Mouse (Mus musculus) hindbrain, embryonic 11.5 days (tissue): ENCODE measurements around the gene Gm1673. TPM values are rescaled to one million over a fixed set of nuclear protein-coding genes. Genes with fewer than 3 reads are reported as not detected.
"Not testable (repeated sequence)": the region's sequence is repeated elsewhere in the genome, so short reads cannot be mapped to it uniquely, and the experiment has no call there.

Experiments
- ATAC-seq: fragments of 200-750 bp; cut with Nextera tagmentation; 2 replicates; pipeline ENCODE4 v1.8.0; 2017; ENCODE audit warnings: mild to moderate bottlenecking, moderate TSS enrichment, moderate library complexity; ENCODE audit not compliant: low FRiP score
- DNase-seq: peaks from one replicate; pipeline ENCODE4 v3.0.0-alpha.2; 2015; ENCODE audit warnings: low spot score
- H3K27ac ChIP-seq: fragments of 300-500 bp; sonication (generic); 2 replicates; pipeline ENCODE4 v1.5.1; 2014; ENCODE audit warnings: mild to moderate bottlenecking, low read depth, low read length
- H3K27me3 ChIP-seq: fragments of 300-500 bp; sonication (generic); 2 replicates; pipeline ENCODE4 v1.6.1; 2014; ENCODE audit warnings: mild to moderate bottlenecking, low read length, moderate library complexity, mixed read lengths; ENCODE audit not compliant: control insufficient read depth, insufficient read depth
- H3K36me3 ChIP-seq: fragments of 300-500 bp; sonication (generic); 2 replicates; pipeline ENCODE4 v1.6.1; 2014; ENCODE audit warnings: mild to moderate bottlenecking, low read length, moderate library complexity, mixed read lengths; ENCODE audit not compliant: control insufficient read depth, insufficient read depth
- H3K4me1 ChIP-seq: fragments of 300-500 bp; sonication (generic); replicated peaks from 2 replicates; pipeline ENCODE4 v1.6.1; 2014; ENCODE audit warnings: low read length, mixed read lengths; ENCODE audit not compliant: control insufficient read depth, insufficient read depth
- H3K4me2 ChIP-seq: fragments of 300-500 bp; sonication (generic); replicated peaks from 2 replicates; pipeline ENCODE4 v1.6.1; 2014; ENCODE audit warnings: mild to moderate bottlenecking, low read depth, low read length
- H3K4me3 ChIP-seq: fragments of 300-500 bp; sonication (generic); 2 replicates; pipeline ENCODE4 v1.5.1; 2014; ENCODE audit warnings: low read depth, low read length
- H3K9ac ChIP-seq: fragments of 300-500 bp; sonication (generic); 2 replicates; pipeline ENCODE4 v1.6.1; 2014; ENCODE audit warnings: low read depth, low read length
- H3K9me3 ChIP-seq: fragments of 300-500 bp; sonication (generic); 2 replicates; pipeline ENCODE4 v1.6.1; 2016; ENCODE audit warnings: low read length; ENCODE audit not compliant: control insufficient read depth
- WGBS: fragments of 180-500 bp; shearing (Covaris S2); extraction: QIAGEN DNeasy Blood & Tissue Kit; methylation state at CpG from one replicate; pipeline ENCODE4 v1.1.7; 2014; 5-methylcytosine and 5-hydroxymethylcytosine counted together
- polyA plus RNA-seq: library from polyadenylated mRNA; unstranded; fragments of >200 nt; fragmentation: Nextera tagmentation; extraction: Ambion mirVana; gene quantifications from 2 replicates; pipeline ENCODE4 v1.2.1, GENCODE M21; 2014

Gene Gm1673
- polyA plus RNA-seq = 236 and 250 TPM in 2 replicates

DNA sequence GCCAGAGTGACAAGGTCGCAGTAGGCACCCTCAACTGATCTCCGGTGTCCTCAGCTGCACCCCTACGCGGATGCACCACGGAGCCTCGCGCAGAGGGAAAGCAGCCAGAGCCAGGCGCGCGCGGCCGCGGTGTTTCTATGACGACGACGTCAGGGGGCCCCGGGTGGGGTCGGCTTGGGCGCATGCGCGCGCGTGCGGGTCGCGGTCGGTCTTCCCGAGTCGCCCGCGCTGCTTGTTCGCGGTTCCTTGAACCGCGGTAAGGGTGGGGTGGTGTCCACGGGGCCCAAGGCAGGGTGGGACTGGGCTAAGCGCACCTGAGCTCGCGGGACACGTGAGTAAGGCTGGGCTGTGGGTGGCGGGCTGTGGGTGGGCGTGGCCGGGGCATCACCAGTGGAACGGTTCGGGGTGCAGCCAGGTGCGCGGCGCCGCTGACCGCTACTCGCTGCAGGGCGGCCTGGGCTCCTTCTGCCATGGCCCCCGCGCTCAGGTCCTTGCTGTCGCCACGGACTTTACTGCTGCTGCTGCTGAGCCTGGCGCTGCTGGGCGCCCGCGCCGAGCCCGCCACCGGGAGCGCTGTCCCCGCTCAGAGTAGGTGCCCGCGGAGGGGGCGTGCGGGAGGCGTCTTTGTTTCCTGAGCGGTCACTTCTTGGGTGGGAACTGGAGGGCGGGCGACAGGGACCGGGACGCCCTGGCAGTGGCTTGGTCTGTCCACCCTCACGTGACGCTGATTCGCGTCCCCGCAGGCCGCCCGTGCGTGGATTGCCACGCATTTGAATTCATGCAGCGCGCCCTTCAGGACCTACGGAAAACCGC, at the start of gene Gm1673:
TSS of gene Gm1673 (plus strand) at position 125 of the 813 bp plus-strand sequence.
- no peaks in the 10 kb centered on the region for H3K27me3 ChIP-seq
- peak within 1 kb of the TSS; percentile 91 for H3K27ac ChIP-seq
- WGBS = under 1% methylated on average over 82 of the region's 88 CpGs
- no peaks in the 10 kb centered on the region for H3K9me3 ChIP-seq
- peak; percentile 92 for ATAC-seq
- H3K4me1 ChIP-seq = peaks cover 3% of the 10 kb centered on the region
- H3K9ac ChIP-seq = peak within 1 kb of the TSS; percentile 92
- peak; percentile 95 for DNase-seq
- H3K4me2 ChIP-seq = peak within 1 kb of the TSS; percentile 91
- no peaks in the 10 kb centered on the region for H3K36me3 ChIP-seq
- H3K4me3 ChIP-seq = peak within 1 kb of the TSS; percentile 93

DNA sequence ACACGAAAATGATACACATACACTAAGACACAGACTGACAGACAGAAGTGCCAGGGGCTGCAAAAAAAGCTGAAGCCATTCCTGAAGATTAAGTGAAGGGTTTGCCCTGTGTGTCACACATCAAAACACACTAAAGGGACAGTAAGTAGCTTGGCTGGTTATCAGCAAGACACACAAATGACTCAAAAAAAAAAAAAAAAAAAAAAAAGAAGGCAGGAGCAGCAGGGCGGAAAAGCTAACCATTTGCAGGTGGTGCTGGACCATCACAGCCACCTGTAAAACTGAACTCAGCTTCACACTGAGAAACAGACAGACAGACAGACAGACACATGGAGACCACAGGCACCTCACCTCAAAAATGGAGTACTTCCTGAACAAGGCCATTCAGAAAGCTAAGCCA, 49.2 kb upstream of the Gm1673 start:
- no peak overlapping the region for H3K27ac ChIP-seq
- H3K4me2 ChIP-seq = no peak overlapping the region
- ATAC-seq (no peak), DNase-seq (no peak)
- no peaks in the 10 kb centered on the region for H3K9me3 ChIP-seq
- 91% methylated on average over 2 of the region's 2 CpGs for whole genome bisulfite sequencing
- H3K9ac ChIP-seq = no peak overlapping the region
- no peaks in the 10 kb centered on the region for H3K27me3 ChIP-seq
- H3K4me1 ChIP-seq = 0 out of 2 replicates have a peak, but pooled peaks cover 2% of the 10 kb centered on the region
- H3K36me3 ChIP-seq = peaks cover 4% of the 10 kb centered on the region; the same call in 1 of the 2 replicates
- H3K4me3 ChIP-seq = no peak overlapping the region

DNA sequence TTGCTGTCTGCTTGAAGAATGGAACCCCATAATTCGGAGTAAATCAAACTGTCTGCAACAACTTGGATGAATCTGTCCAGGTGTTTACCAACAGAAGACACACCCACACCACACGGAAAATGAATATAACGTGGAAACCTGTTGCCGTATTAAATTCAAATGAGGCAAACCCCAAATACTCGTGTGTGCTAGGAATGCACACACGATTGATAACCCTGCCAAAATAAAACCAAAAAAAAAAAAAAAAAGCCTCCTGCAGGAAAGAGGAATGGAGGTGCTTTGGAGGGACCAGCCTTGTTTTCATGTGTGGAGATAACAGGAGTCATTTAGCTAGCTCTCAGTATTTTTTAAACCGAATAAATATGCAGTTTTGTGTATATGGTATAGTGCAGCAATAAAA, 48.4 kb upstream of the Gm1673 start:
- 87% methylated on average over 7 of the region's 7 CpGs for WGBS

DNA sequence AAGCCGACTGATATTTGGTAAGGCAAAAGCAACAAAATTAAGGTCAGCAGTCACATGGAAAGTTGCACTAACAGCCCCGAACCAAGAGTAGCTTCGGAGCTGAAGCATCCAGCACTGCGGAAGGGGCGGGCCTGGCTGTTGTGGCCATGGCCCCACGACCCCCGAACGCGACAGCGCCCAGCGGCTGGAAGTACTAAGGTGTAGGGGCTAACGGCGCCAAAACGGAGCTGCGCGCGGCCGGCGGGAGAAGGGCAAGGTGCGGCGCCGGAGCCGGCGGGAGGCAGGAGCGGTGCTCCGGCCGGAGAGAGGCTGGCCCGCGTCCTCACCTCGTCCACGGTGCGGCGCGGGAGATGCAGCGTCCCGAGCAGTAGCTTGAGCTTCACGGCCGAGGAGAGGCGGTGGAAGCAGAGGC, 47.5 kb upstream of the Gm1673 start:
- DNase-seq = no peak
- no peaks in the 10 kb centered on the region for H3K36me3 ChIP-seq
- peak overlapping the region; percentile 65 for H3K9ac ChIP-seq
- peak overlapping the region; percentile 82 for H3K27ac ChIP-seq
- no peaks in the 10 kb centered on the region for H3K27me3 ChIP-seq
- 0 out of 2 replicates have a peak, but pooled peaks cover 2% of the 10 kb centered on the region for H3K4me1 ChIP-seq
- peak; percentile 83 for ATAC-seq
- H3K9me3 ChIP-seq = no peaks in the 10 kb centered on the region; the same call in 1 of the 2 replicates
- under 1% methylated on average over 39 of the region's 39 CpGs for WGBS
- peak overlapping the region; percentile 28 for H3K4me2 ChIP-seq
- peak overlapping the region; percentile 71 for H3K4me3 ChIP-seq

More for the DNA sequence above, 48.4 kb upstream of the Gm1673 start:
- H3K27ac ChIP-seq = no peak overlapping the region
- peak overlapping the region; percentile 71 for H3K4me3 ChIP-seq
- H3K36me3 ChIP-seq = peaks cover 3% of the 10 kb centered on the region; the same call in 1 of the 2 replicates
- ATAC-seq = no peak
- no peak overlapping the region for H3K9ac ChIP-seq
- 0 out of 2 replicates have a peak, but pooled peaks cover 2% of the 10 kb centered on the region for H3K4me1 ChIP-seq
- no peaks in the 10 kb centered on the region; the same call in 1 of the 2 replicates for H3K9me3 ChIP-seq
- DNase-seq = no peak
- no peaks in the 10 kb centered on the region for H3K27me3 ChIP-seq
- peak overlapping the region; percentile 28; the same call in 1 of the 2 replicates for H3K4me2 ChIP-seq

DNA sequence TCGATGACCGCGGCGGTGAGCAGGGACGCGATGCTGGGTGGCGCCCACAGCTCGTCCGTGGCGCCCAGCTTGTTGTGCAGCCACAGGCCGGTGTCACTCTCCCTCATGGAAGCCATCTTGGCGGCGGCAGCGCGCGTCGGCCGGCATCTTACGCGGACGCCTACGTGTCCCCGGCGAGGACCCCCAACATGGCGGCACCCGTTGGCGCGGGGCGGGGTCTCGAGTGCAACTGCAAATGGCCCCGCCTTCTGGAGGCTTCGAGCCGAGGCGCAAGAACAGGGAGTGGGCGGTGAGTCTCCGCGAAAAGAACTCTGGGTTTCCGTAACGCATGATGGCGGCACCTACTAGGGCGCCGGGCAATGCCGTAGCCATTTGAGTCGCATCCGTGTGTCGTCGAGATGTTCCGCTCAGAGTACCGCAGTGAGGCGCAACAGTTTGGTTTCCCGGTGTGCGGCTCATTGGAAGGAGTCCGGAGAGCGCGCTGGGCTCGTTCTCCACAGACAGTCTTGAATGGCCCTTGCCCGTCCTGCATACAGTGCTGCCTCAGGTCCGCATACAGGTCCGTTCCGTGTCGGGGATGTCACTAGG, 47.0 kb upstream of the Gm1673 start, which contains the start of gene Nelfa:
TSS of gene Nelfa (minus strand) at position 294 of the 588 bp plus-strand sequence.
- H3K9me3 ChIP-seq = no peaks in the 10 kb centered on the region; the same call in 1 of the 2 replicates
- ATAC-seq (peak; percentile 97), DNase-seq (peak; percentile 99)
- WGBS = under 1% methylated on average over 60 of the region's 61 CpGs
- 0 out of 2 replicates have a peak, but pooled peaks cover 2% of the 10 kb centered on the region for H3K4me1 ChIP-seq
- no peaks in the 10 kb centered on the region for H3K27me3 ChIP-seq
- H3K27ac ChIP-seq = peak within 1 kb of the TSS; percentile 82
- peak within 1 kb of the TSS; percentile 65 for H3K9ac ChIP-seq
- H3K4me3 ChIP-seq = peak within 1 kb of the TSS; percentile 71
- H3K36me3 ChIP-seq = no peaks in the 10 kb centered on the region
- peak within 1 kb of the TSS; percentile 69 for H3K4me2 ChIP-seq

DNA sequence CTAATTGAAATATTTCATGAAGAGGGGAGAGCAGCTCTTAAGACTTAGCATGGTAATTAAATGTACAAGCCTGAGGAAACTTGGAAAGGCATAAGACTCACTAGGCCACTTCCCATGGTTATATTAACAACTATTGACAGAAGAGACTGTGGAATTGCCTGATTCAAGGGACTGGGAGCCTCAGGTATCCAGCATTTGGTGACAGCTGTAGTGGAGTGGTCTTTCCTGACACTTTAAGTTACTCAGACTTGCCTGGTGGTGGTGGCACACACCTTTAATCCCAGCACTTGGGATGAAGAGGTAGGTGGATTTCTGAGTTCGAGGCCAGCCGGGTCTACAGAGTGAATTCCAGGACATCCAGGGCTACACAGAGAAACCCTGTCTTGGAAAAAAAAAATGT, 46.0 kb upstream of the Gm1673 start:
- no peak overlapping the region for H3K4me3 ChIP-seq
- no peak overlapping the region for H3K9ac ChIP-seq
- ATAC-seq (no peak), DNase-seq (no peak)
- H3K27me3 ChIP-seq = no peaks in the 10 kb centered on the region
- 0 out of 2 replicates have a peak, but pooled peaks cover 2% of the 10 kb centered on the region for H3K4me1 ChIP-seq
- no peak overlapping the region for H3K4me2 ChIP-seq
- no peaks in the 10 kb centered on the region for H3K36me3 ChIP-seq
- no peaks in the 10 kb centered on the region; the same call in 1 of the 2 replicates for H3K9me3 ChIP-seq
- H3K27ac ChIP-seq = no peak overlapping the region
- 98% methylated on average over 2 of the region's 2 CpGs for WGBS

DNA sequence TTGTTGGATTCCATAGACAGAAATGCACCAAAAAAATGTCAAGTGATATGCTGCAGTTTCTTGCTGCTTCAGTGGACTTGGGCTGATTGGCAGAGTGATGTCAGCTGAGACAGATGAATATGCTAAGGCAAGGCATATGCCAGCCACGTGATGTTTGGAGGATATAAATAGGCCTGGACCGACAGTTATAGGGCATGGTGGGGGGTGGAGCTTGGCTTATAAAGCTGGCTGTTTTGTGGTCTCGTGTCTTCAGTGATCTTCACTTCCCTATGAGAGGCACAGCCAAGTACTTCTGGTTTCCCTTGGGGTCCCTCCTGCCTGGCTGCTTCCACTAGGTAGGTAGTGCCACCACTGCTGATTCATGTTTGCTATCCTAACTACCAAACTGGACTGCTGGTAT, 44.8 kb upstream of the Gm1673 start:
- DNase-seq (no peak), ATAC-seq (no peak)
- H3K36me3 ChIP-seq = no peaks in the 10 kb centered on the region
- H3K27ac ChIP-seq = no peak overlapping the region
- 0 out of 2 replicates have a peak, but pooled peaks cover 2% of the 10 kb centered on the region for H3K4me1 ChIP-seq
- 93% methylated on average over 3 of the region's 3 CpGs for WGBS
- no peaks in the 10 kb centered on the region for H3K27me3 ChIP-seq
- H3K4me3 ChIP-seq = no peak overlapping the region
- H3K9me3 ChIP-seq = no peaks in the 10 kb centered on the region; the same call in 1 of the 2 replicates
- H3K9ac ChIP-seq = no peak overlapping the region
- H3K4me2 ChIP-seq = no peak overlapping the region

DNA sequence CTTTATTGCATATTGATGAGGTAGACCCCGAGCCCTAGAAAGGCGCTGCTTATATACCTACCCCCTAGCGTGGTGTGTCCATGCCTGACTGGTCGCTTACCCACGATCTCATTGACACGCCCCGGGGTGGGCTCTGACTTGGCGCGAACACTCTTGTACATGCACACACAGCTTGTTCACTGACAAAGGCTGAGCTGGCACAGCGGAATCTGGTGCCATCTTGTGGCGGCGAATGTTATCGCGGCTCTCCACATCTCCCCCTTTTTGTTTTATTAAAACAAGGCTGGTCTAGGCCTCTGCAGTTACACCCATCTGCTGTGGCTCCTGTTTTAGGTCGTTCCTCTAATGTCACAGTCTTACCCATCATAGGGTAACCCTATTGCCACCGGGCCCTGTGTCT, 36.2 kb upstream of the Gm1673 start:
- DNase-seq, H3K9me3 ChIP-seq, H3K4me1 ChIP-seq, H3K36me3 ChIP-seq, H3K27ac ChIP-seq, H3K9ac ChIP-seq, H3K4me2 ChIP-seq, H3K27me3 ChIP-seq, ATAC-seq, H3K4me3 ChIP-seq: not testable (repeated sequence)
- WGBS = 85% methylated on average over 16 of the region's 16 CpGs
